Mouse (Mus musculus) spleen, postnatal 36 days (tissue): ENCODE results near the gene Csmd2.

ENCODE experiments used
- DNase-seq, 2 experiments: peaks; one replicate each; pipeline ENCODE4 v3.0.0; 2022; ENCODE audit warnings: low spot score in 2 of 2, mixed read lengths in 1 of 2

Csmd2 gene

GRCm38 (mm10) chr4:127987784-127988455, at the start of gene Csmd2:
Gene Csmd2 (plus strand): TSS chr4:127987857.
- DNase-seq: no peak

- DNase-seq: no peak
These were observed 40.0 kb upstream of the Csmd2 start for GRCm38 (mm10) chr4:127947696-127948095.

GRCm38 (mm10) chr4:127953006-127953710, 34.5 kb upstream of the Csmd2 start:
- no peak for DNase-seq

- no peak for DNase-seq
These were observed 18.6 kb upstream of the Csmd2 start for GRCm38 (mm10) chr4:127969101-127969500.

GRCm38 (mm10) chr4:127970018-127970421, 17.6 kb upstream of the Csmd2 start:
- DNase-seq: no peak

GRCm38 (mm10) chr4:127970901-127971868, 16.5 kb upstream of the Csmd2 start, which contains the start of gene CK137956:
Gene CK137956 (minus strand): TSS chr4:127970951.
- no peak for DNase-seq

- no peak for DNase-seq
These were observed 14.7 kb upstream of the Csmd2 start for GRCm38 (mm10) chr4:127972976-127973375.

- no peak for DNase-seq
These were observed 6.5 kb upstream of the Csmd2 start for GRCm38 (mm10) chr4:127981125-127981524.

- DNase-seq: no peak
These were observed 3.2 kb upstream of the Csmd2 start for GRCm38 (mm10) chr4:127984426-127984825.

- DNase-seq: no peak
These were observed 1.8 kb upstream of the Csmd2 start for GRCm38 (mm10) chr4:127985874-127986273.

- no peak for DNase-seq
These were observed 1.1 kb upstream of the Csmd2 start for GRCm38 (mm10) chr4:127986491-127987075.

- no peak for DNase-seq
These were observed 387 bp upstream of the Csmd2 start for GRCm38 (mm10) chr4:127987270-127987669.

GRCm38 (mm10) chr4:127988526-127989180, 996 bp downstream of the Csmd2 start:
- no peak for DNase-seq

- DNase-seq: no peak
These were observed 1.8 kb downstream of the Csmd2 start for GRCm38 (mm10) chr4:127989347-127989995.

- no peak for DNase-seq
These were observed 11.6 kb downstream of the Csmd2 start for GRCm38 (mm10) chr4:127999281-127999680.

GRCm38 (mm10) chr4:128002638-128003101, 15.0 kb downstream of the Csmd2 start:
- no peak for DNase-seq

- DNase-seq: no peak
These were observed 17.3 kb downstream of the Csmd2 start for GRCm38 (mm10) chr4:128004797-128005452.

GRCm38 (mm10) chr4:128019465-128019864, 31.8 kb downstream of the Csmd2 start:
- DNase-seq: no peak

GRCm38 (mm10) chr4:128028294-128028693, 40.6 kb downstream of the Csmd2 start:
- DNase-seq: no peak

- DNase-seq: no peak
These were observed 54.2 kb downstream of the Csmd2 start for GRCm38 (mm10) chr4:128041901-128042300.
